In genomic region chr10:7779751-7780237, GRCm38 (mm10) we compare ENCODE assay signal across 8 mouse cellular contexts. TPM values are rescaled to one million over a fixed set of nuclear protein-coding genes. Genes with fewer than 3 reads are reported as not detected.
DNase-seq lines count a peak whose midpoint lies in the region; ATAC-seq and TF ChIP-seq lines count a peak whose summit lies in the region.

No protein-coding gene starts in this region.

- TF ChIP-seq CTCF in kidney, postnatal 0 days (IDR thresholded peaks at IDR 0.05; ENCODE audit: low read depth), result no peak
- TF ChIP-seq CTCF in cortical plate, adult 2 months (IDR thresholded peaks at IDR 0.05; ENCODE audit: extremely low read depth, insufficient read depth, low read length), result no peak

- H3K4me1 ChIP-seq in kidney, postnatal 0 days (replicated peaks; ENCODE audit: insufficient read depth, low read length), result no peaks in the 10 kb centered on the region
- H3K4me1 ChIP-seq in cortical plate, adult 2 months (ENCODE audit: control insufficient read depth, insufficient read depth, low read length), result peaks cover 1% of the 10 kb centered on the region; the same call in 1 of the 2 replicates
- 0 out of 2 replicates have a peak, but pooled peaks cover 3% of the 10 kb centered on the region for H3K4me1 ChIP-seq in intestine, embryonic 14.5 days (replicated peaks; ENCODE audit: control insufficient read depth, insufficient read depth, low read length)
- peaks cover 5% of the 10 kb centered on the region; the same call in 1 of the 2 replicates for H3K4me1 ChIP-seq in neural tube, embryonic 12.5 days

- H3K4me3 ChIP-seq in kidney, postnatal 0 days (replicated peaks; ENCODE audit: low read depth, low read length), result peak overlapping the region; percentile 99
- peak overlapping the region; percentile 70 for H3K4me3 ChIP-seq in cortical plate, adult 2 months (ENCODE audit: insufficient read depth, low read length)
- H3K4me3 ChIP-seq in intestine, embryonic 14.5 days (ENCODE audit: low read depth, low read length), result peak overlapping the region; percentile 97
- peak overlapping the region; percentile 92 for H3K4me3 ChIP-seq in neural tube, embryonic 12.5 days

- ATAC-seq in kidney, postnatal 0 days (replicated peaks; ENCODE audit: low FRiP score, low read depth), result no peak
- no peak for ATAC-seq in intestine, embryonic 14.5 days (replicated peaks; ENCODE audit: low FRiP score, low TSS enrichment, low read depth)
- no peak; the same call in none of the 2 replicates for ATAC-seq in neural tube, embryonic 12.5 days (ENCODE audit: low FRiP score, low read depth)
- no peak for ATAC-seq in monocyte, adult 5-6 weeks (replicated peaks; ENCODE audit: insufficient number of reproducible peaks, low FRiP score, low TSS enrichment, poor library complexity, severe bottlenecking)
- no peak for ATAC-seq in megakaryocyte-erythroid progenitor cell, adult 5-6 weeks (replicated peaks; ENCODE audit: low FRiP score, low TSS enrichment, poor library complexity, severe bottlenecking)
- ATAC-seq in cerebellum, adult (ENCODE audit: insufficient number of reproducible peaks, low FRiP score, low TSS enrichment), result no peak

- H3K36me3 ChIP-seq in kidney, postnatal 0 days (ENCODE audit: insufficient read depth, low read length), result peaks cover 12% of the 10 kb centered on the region; the same call in 1 of the 2 replicates
- H3K36me3 ChIP-seq in intestine, embryonic 14.5 days (ENCODE audit: control insufficient read depth, insufficient read depth, low read length), result 0 out of 2 replicates have a peak, but pooled peaks cover 26% of the 10 kb centered on the region
- H3K36me3 ChIP-seq in neural tube, embryonic 12.5 days, result peaks cover 18% of the 10 kb centered on the region

- 14% methylated on average over 7 of the region's 7 CpGs for WGBS in kidney, postnatal 0 days
- 13% methylated on average over 7 of the region's 7 CpGs for WGBS in intestine, embryonic 14.5 days
- 19% methylated on average over 7 of the region's 7 CpGs for WGBS in neural tube, embryonic 12.5 days

- no peaks in the 10 kb centered on the region for H3K27me3 ChIP-seq in kidney, postnatal 0 days (ENCODE audit: insufficient read depth, low read length)
- H3K27me3 ChIP-seq in intestine, embryonic 14.5 days (replicated peaks; ENCODE audit: control insufficient read depth, insufficient read depth, low read length), result no peaks in the 10 kb centered on the region
- H3K27me3 ChIP-seq in neural tube, embryonic 12.5 days (replicated peaks), result no peaks in the 10 kb centered on the region

- no peak for TF ChIP-seq POLR2A in cortical plate, adult 2 months (IDR thresholded peaks at IDR 0.05; ENCODE audit: extremely low read depth, insufficient read depth, low read length)

- H3K27ac ChIP-seq in kidney, postnatal 0 days, result peak overlapping the region; percentile 92; the same call in 1 of the 2 replicates
- H3K27ac ChIP-seq in cortical plate, adult 2 months (ENCODE audit: insufficient read depth, low read length), result no peak overlapping the region
- no peak overlapping the region for H3K27ac ChIP-seq in intestine, embryonic 14.5 days (ENCODE audit: low read depth)
- H3K27ac ChIP-seq in neural tube, embryonic 12.5 days, result no peak overlapping the region

- peak overlapping the region; percentile 77 for H3K4me2 ChIP-seq in kidney, postnatal 0 days (ENCODE audit: low read length)
- peak overlapping the region; percentile 69 for H3K4me2 ChIP-seq in intestine, embryonic 14.5 days (ENCODE audit: low read length)
- peak overlapping the region; percentile 76 for H3K4me2 ChIP-seq in neural tube, embryonic 12.5 days (replicated peaks)

- no peaks in the 10 kb centered on the region for H3K9me3 ChIP-seq in kidney, postnatal 0 days (replicated peaks; ENCODE audit: low read length)
- no peaks in the 10 kb centered on the region for H3K9me3 ChIP-seq in intestine, embryonic 14.5 days (ENCODE audit: control insufficient read depth, low read length)
- no peaks in the 10 kb centered on the region for H3K9me3 ChIP-seq in neural tube, embryonic 12.5 days

- peak; percentile 10 for DNase-seq in kidney, postnatal 0 days (ENCODE audit: low spot score)
- DNase-seq in kidney, postnatal 10 days, result no peak
- no peak for DNase-seq in intestine, embryonic 14.5 days (ENCODE audit: low spot score)

- peak overlapping the region; percentile 89 for H3K9ac ChIP-seq in kidney, postnatal 0 days (ENCODE audit: low read depth, low read length)
- H3K9ac ChIP-seq in intestine, embryonic 14.5 days (ENCODE audit: low read length), result peak overlapping the region; percentile 70
- peak overlapping the region; percentile 86 for H3K9ac ChIP-seq in neural tube, embryonic 12.5 days

RNA-seq across cellular contexts. Expression of gene Ginm1, which starts 12.8 kb away (rescaled TPM):
- 158 and 165 TPM in 2 replicates for polyA plus RNA-seq in kidney, postnatal 0 days (2015; fragmentation: Nextera tagmentation; extraction: Ambion mirVana)
- polyA plus RNA-seq in cortical plate, adult 2 months (2012; rRNA removed), result 29.3 and 32.4 TPM in 2 replicates
- 65.8 and 69.5 TPM in 2 replicates for polyA plus RNA-seq in intestine, embryonic 14.5 days (2014; fragmentation: Nextera tagmentation; extraction: Ambion mirVana)
- polyA plus RNA-seq in neural tube, embryonic 12.5 days (2016; fragmentation: Nextera tagmentation; extraction: Ambion mirVana), result 53.8 and 54.4 TPM in 2 replicates
- total RNA-seq in monocyte, adult 5-6 weeks (2017), result 91.1 to 104 TPM (median 95.7 TPM) in 3 replicates
- total RNA-seq in megakaryocyte-erythroid progenitor cell, adult 5-6 weeks (2014; fragmentation: Nextera tagmentation), result 21.5 and 27.4 TPM in 2 replicates
- total RNA-seq in megakaryocyte-erythroid progenitor cell, adult 5-6 weeks (2017), result 48.8 and 57.1 TPM in 2 replicates

RNA-seq across cellular contexts. Expression of gene Ppil4, which starts 12.9 kb away (rescaled TPM):
- polyA plus RNA-seq in kidney, postnatal 0 days (2015; fragmentation: Nextera tagmentation; extraction: Ambion mirVana), result 32.2 and 33.4 TPM in 2 replicates
- 20.0 and 21.8 TPM in 2 replicates for polyA plus RNA-seq in cortical plate, adult 2 months (2012; rRNA removed)
- 34.7 and 39.7 TPM in 2 replicates for polyA plus RNA-seq in intestine, embryonic 14.5 days (2014; fragmentation: Nextera tagmentation; extraction: Ambion mirVana)
- polyA plus RNA-seq in neural tube, embryonic 12.5 days (2016; fragmentation: Nextera tagmentation; extraction: Ambion mirVana), result 46.6 and 52.4 TPM in 2 replicates
- 146 to 157 TPM (median 154 TPM) in 3 replicates for total RNA-seq in monocyte, adult 5-6 weeks (2017)
- 34.5 and 36.4 TPM in 2 replicates for total RNA-seq in megakaryocyte-erythroid progenitor cell, adult 5-6 weeks (2014; fragmentation: Nextera tagmentation)
- 111 and 112 TPM in 2 replicates for total RNA-seq in megakaryocyte-erythroid progenitor cell, adult 5-6 weeks (2017)

RNA-seq across cellular contexts. Expression of gene Zc3h12d, which starts 52.5 kb away (rescaled TPM):
- 0.29 TPM in 2 replicates for polyA plus RNA-seq in kidney, postnatal 0 days (2015; fragmentation: Nextera tagmentation; extraction: Ambion mirVana)
- 0.02 and 0.08 TPM in 2 replicates for polyA plus RNA-seq in cortical plate, adult 2 months (2012; rRNA removed)
- 0.13 and 0.23 TPM in 2 replicates for polyA plus RNA-seq in intestine, embryonic 14.5 days (2014; fragmentation: Nextera tagmentation; extraction: Ambion mirVana)
- 0.05 and 0.09 TPM in 2 replicates for polyA plus RNA-seq in neural tube, embryonic 12.5 days (2016; fragmentation: Nextera tagmentation; extraction: Ambion mirVana)
- total RNA-seq in monocyte, adult 5-6 weeks (2017), result 20.3 to 26.7 TPM (median 25.0 TPM) in 3 replicates
- total RNA-seq in megakaryocyte-erythroid progenitor cell, adult 5-6 weeks (2014; fragmentation: Nextera tagmentation), result 0.62 TPM in 1 of 2 replicates, not detected in the other
- not detected in 2 replicates for total RNA-seq in megakaryocyte-erythroid progenitor cell, adult 5-6 weeks (2017)

RNA-seq across cellular contexts. Expression of gene Katna1, which starts 54.0 kb away (rescaled TPM):
- 46.0 and 49.4 TPM in 2 replicates for polyA plus RNA-seq in kidney, postnatal 0 days (2015; fragmentation: Nextera tagmentation; extraction: Ambion mirVana)
- 10.4 and 12.1 TPM in 2 replicates for polyA plus RNA-seq in cortical plate, adult 2 months (2012; rRNA removed)
- polyA plus RNA-seq in intestine, embryonic 14.5 days (2014; fragmentation: Nextera tagmentation; extraction: Ambion mirVana), result 59.5 and 65.3 TPM in 2 replicates
- 50.9 and 53.9 TPM in 2 replicates for polyA plus RNA-seq in neural tube, embryonic 12.5 days (2016; fragmentation: Nextera tagmentation; extraction: Ambion mirVana)
- total RNA-seq in monocyte, adult 5-6 weeks (2017), result 81.5 to 120 TPM (median 106 TPM) in 3 replicates
- total RNA-seq in megakaryocyte-erythroid progenitor cell, adult 5-6 weeks (2014; fragmentation: Nextera tagmentation), result 39.7 and 87.9 TPM in 2 replicates
- 56.3 and 70.3 TPM in 2 replicates for total RNA-seq in megakaryocyte-erythroid progenitor cell, adult 5-6 weeks (2017)
